Mouse (Mus musculus) liver, adult 2 months (tissue): ENCODE results near the gene Aasdh. TPM values are rescaled to one million over a fixed set of nuclear protein-coding genes. Genes with fewer than 3 reads are reported as not detected.
A peak's percentile ranks its signal among the peaks of the same experiment; 100 is the strongest.

ENCODE experiments used
- DNase-seq: peaks from one replicate; pipeline ENCODE4 v3.0.0-alpha.2; 2011; ENCODE audit warnings: low read depth, low spot score; ENCODE audit errors: extremely low read depth
- H3K27ac ChIP-seq: fragments of 200-500 bp; replicated peaks from 2 replicates; pipeline ENCODE4 v1.5.1; 2012; ENCODE audit warnings: low read depth, mild to moderate bottlenecking, control low read depth, inconsistent platforms, low read length; ENCODE audit not compliant: insufficient read depth
- H3K27me3 ChIP-seq: fragments of 200-500 bp; 2 replicates; pipeline ENCODE4 v1.6.1; 2012; ENCODE audit warnings: mild to moderate bottlenecking, moderate library complexity, low read length, inconsistent platforms; ENCODE audit not compliant: control insufficient read depth, insufficient read depth
- H3K36me3 ChIP-seq: fragments of 200-500 bp; 2 replicates; pipeline ENCODE4 v1.6.1; 2012; ENCODE audit warnings: low read length, inconsistent platforms; ENCODE audit not compliant: control insufficient read depth, insufficient read depth
- H3K4me1 ChIP-seq: fragments of 200-500 bp; 2 replicates; pipeline ENCODE4 v1.6.1; 2011; ENCODE audit warnings: low read length; ENCODE audit not compliant: control insufficient read depth, insufficient read depth
- H3K4me3 ChIP-seq: fragments of 200-500 bp; 2 replicates; pipeline ENCODE4 v1.5.1; 2011; ENCODE audit warnings: low read depth, mild to moderate bottlenecking, control low read depth, low read length, moderate library complexity; ENCODE audit not compliant: insufficient read depth
- H3K79me2 ChIP-seq: fragments of 200-500 bp; 2 replicates; pipeline ENCODE4 v1.6.1; 2012; ENCODE audit warnings: inconsistent platforms, mild to moderate bottlenecking, low read length, moderate library complexity; ENCODE audit not compliant: control insufficient read depth, insufficient read depth
- H3K9ac ChIP-seq: fragments of 200-500 bp; 2 replicates; pipeline ENCODE4 v1.6.1; 2012; ENCODE audit warnings: low read depth, mild to moderate bottlenecking, control low read depth, inconsistent platforms, low read length
- CTCF ChIP-seq: fragments of 200-500 bp; IDR thresholded peaks from 2 replicates; pipeline ENCODE4 v1.5.1; 2011; ENCODE audit warnings: low read depth, low read length, control low read depth
- POLR2A ChIP-seq: fragments of 200-500 bp; IDR thresholded peaks from 2 replicates; pipeline ENCODE4 v1.6.1; 2011; ENCODE audit warnings: low read length, control low read depth; ENCODE audit not compliant: insufficient read depth; ENCODE audit errors: extremely low read depth
- WGBS: fragments of 180-500 bp; shearing (Covaris S2); methylation state at CpG from one replicate; pipeline ENCODE4 v1.1.7; 2018; 5-methylcytosine and 5-hydroxymethylcytosine counted together
- polyA plus RNA-seq: library from polyadenylated mRNA; depleted of rRNA; stranded (reverse); fragments of >200 nt; gene quantifications from 2 replicates; pipeline ENCODE4 v1.2.3, GENCODE M21; 2012
- total RNA-seq: library from RNA; depleted of rRNA; stranded (reverse); fragments of >200 nt; gene quantifications from 2 replicates; pipeline ENCODE4 v1.2.3, GENCODE M21; 2014

The Aasdh gene
- total and polyA plus RNA-seq, 2 experiments = 9.7 to 14.3 TPM

GRCm38 (mm10) chr5:76944965-76945677 is 39.8 kb upstream of the Aasdh start:
- H3K79me2 ChIP-seq = peaks cover 31% of the 10 kb centered on the region; the same call in 1 of the 2 replicates
- no peak overlapping the region for H3K4me3 ChIP-seq
- peaks cover 2% of the 10 kb centered on the region; the same call in 1 of the 2 replicates for H3K36me3 ChIP-seq
- H3K4me1 ChIP-seq = peaks cover 30% of the 10 kb centered on the region
- DNase-seq = no peak
- H3K27me3 ChIP-seq = no peaks in the 10 kb centered on the region
- H3K9ac ChIP-seq = no peak overlapping the region
- TF ChIP-seq POLR2A (no peak), CTCF (no peak)
- no peak overlapping the region for H3K27ac ChIP-seq
- 54% methylated on average over 6 of the region's 6 CpGs for WGBS

GRCm38 (mm10) chr5:76942505-76942904 is 37.2 kb upstream of the Aasdh start:
- Histone ChIP-seq H3K9ac (no peak overlapping the region), H3K79me2 (peaks cover 25% of the 10 kb centered on the region; the same call in 1 of the 2 replicates), H3K27me3 (no peaks in the 10 kb centered on the region), H3K4me3 (no peak overlapping the region), H3K36me3 (peaks cover 2% of the 10 kb centered on the region; the same call in 1 of the 2 replicates), H3K4me1 (peaks cover 22% of the 10 kb centered on the region), H3K27ac (peak overlapping the region; percentile 66; the same call in 1 of the 2 replicates)
- TF ChIP-seq CTCF (no peak), POLR2A (no peak)
- peak; percentile 79 for DNase-seq
- WGBS = 24% methylated on average over 4 of the region's 4 CpGs

GRCm38 (mm10) chr5:76941975-76942374 is 36.7 kb upstream of the Aasdh start:
- Histone ChIP-seq H3K79me2 (peaks cover 22% of the 10 kb centered on the region; the same call in 1 of the 2 replicates), H3K36me3 (peaks cover 2% of the 10 kb centered on the region; the same call in 1 of the 2 replicates), H3K27ac (no peak overlapping the region), H3K9ac (no peak overlapping the region), H3K4me1 (peaks cover 18% of the 10 kb centered on the region), H3K4me3 (no peak overlapping the region), H3K27me3 (no peaks in the 10 kb centered on the region)
- peak; percentile 87 for DNase-seq
- WGBS = 28% methylated on average over 4 of the region's 4 CpGs
- no peak for TF ChIP-seq CTCF
- no peak for TF ChIP-seq POLR2A

GRCm38 (mm10) chr5:76939717-76940116 is 34.4 kb upstream of the Aasdh start:
- Histone ChIP-seq H3K9ac (no peak overlapping the region), H3K4me3 (no peak overlapping the region), H3K27me3 (no peaks in the 10 kb centered on the region), H3K27ac (no peak overlapping the region), H3K36me3 (no peaks in the 10 kb centered on the region), H3K79me2 (peaks cover 14% of the 10 kb centered on the region; the same call in 1 of the 2 replicates), H3K4me1 (peaks cover 16% of the 10 kb centered on the region)
- DNase-seq = no peak
- no peak for TF ChIP-seq CTCF
- TF ChIP-seq POLR2A = no peak
- WGBS = 89% methylated on average over 8 of the region's 8 CpGs

- peaks cover 12% of the 10 kb centered on the region for H3K36me3 ChIP-seq
- H3K4me3 ChIP-seq = no peak overlapping the region
- no peak overlapping the region for H3K9ac ChIP-seq
- H3K27me3 ChIP-seq = no peaks in the 10 kb centered on the region
- peak; percentile 60 for DNase-seq
- WGBS = 53% methylated on average over 7 of the region's 7 CpGs
- H3K4me1 ChIP-seq = peaks cover 5% of the 10 kb centered on the region
- H3K27ac ChIP-seq = peak overlapping the region; percentile 44
- peaks cover 11% of the 10 kb centered on the region; the same call in 1 of the 2 replicates for H3K79me2 ChIP-seq
- no peak for TF ChIP-seq POLR2A
- no peak for TF ChIP-seq CTCF
These were observed 24.0 kb upstream of the Aasdh start for GRCm38 (mm10) chr5:76929180-76929877.
